Mouse (Mus musculus) stomach, postnatal 0 days (tissue): ENCODE measurements around the gene Dmkn. TPM values are rescaled to one million over a fixed set of nuclear protein-coding genes. Genes with fewer than 3 reads are reported as not detected.

ENCODE experiments used
- ATAC-seq: fragments of 200-750 bp; cut with Nextera tagmentation; 2 replicates; pipeline ENCODE4 v1.8.0; 2017; ENCODE audit not compliant: low FRiP score, low TSS enrichment
- DNase-seq: peaks from one replicate; pipeline ENCODE4 v3.0.0-alpha.2; 2016; ENCODE audit warnings: low spot score
- H3K27ac ChIP-seq: fragments of 300-500 bp; sonication (generic); replicated peaks from 2 replicates; pipeline ENCODE4 v1.5.1; 2014; ENCODE audit warnings: mild to moderate bottlenecking, control low read depth
- H3K27me3 ChIP-seq: fragments of 300-500 bp; sonication (generic); 2 replicates; pipeline ENCODE4 v1.6.1; 2014; ENCODE audit warnings: low read length; ENCODE audit not compliant: control insufficient read depth, insufficient read depth
- H3K36me3 ChIP-seq: fragments of 300-500 bp; sonication (generic); 2 replicates; pipeline ENCODE4 v1.6.1; 2014; ENCODE audit warnings: low read length, mixed read lengths; ENCODE audit not compliant: control insufficient read depth, insufficient read depth
- H3K4me1 ChIP-seq: fragments of 300-500 bp; sonication (generic); replicated peaks from 2 replicates; pipeline ENCODE4 v1.6.1; 2014; ENCODE audit warnings: antibody characterized with exemption; ENCODE audit not compliant: control insufficient read depth, insufficient read depth
- H3K4me2 ChIP-seq: fragments of 300-500 bp; sonication (generic); replicated peaks from 2 replicates; pipeline ENCODE4 v1.6.1; 2014; ENCODE audit warnings: low read depth, mild to moderate bottlenecking, control low read depth, moderate library complexity
- H3K4me3 ChIP-seq: fragments of 300-500 bp; sonication (generic); 2 replicates; pipeline ENCODE4 v1.5.1; 2014; ENCODE audit warnings: low read depth, low read length, control low read depth
- H3K9ac ChIP-seq: fragments of 300-500 bp; sonication (generic); 2 replicates; pipeline ENCODE4 v1.6.1; 2014; ENCODE audit warnings: mild to moderate bottlenecking, low read length, control low read depth, mixed read lengths
- H3K9me3 ChIP-seq: fragments of 300-500 bp; sonication (generic); 2 replicates; pipeline ENCODE4 v1.6.1; 2016; ENCODE audit warnings: low read length; ENCODE audit not compliant: control insufficient read depth
- CTCF ChIP-seq: IDR thresholded peaks from 2 replicates; pipeline ENCODE4 v1.5.1; 2016; ENCODE audit warnings: antibody characterized with exemption, low read depth, mild to moderate bottlenecking, moderate library complexity
- WGBS: fragments of 180-500 bp; shearing (Covaris S2); extraction: QIAGEN DNeasy Blood & Tissue Kit; methylation state at CpG from one replicate; pipeline ENCODE4 v1.1.7; 2014; 5-methylcytosine and 5-hydroxymethylcytosine counted together
- polyA plus RNA-seq: library from polyadenylated mRNA; unstranded; fragments of >200 nt; fragmentation: Nextera tagmentation; extraction: Ambion mirVana; gene quantifications from 2 replicates; pipeline ENCODE4 v1.2.1, GENCODE M21; 2015

The Dmkn gene
- polyA plus RNA-seq, 1 experiment from 2014 or later: 1,959 TPM

- no peak overlapping the region for H3K4me3 ChIP-seq
- H3K9ac ChIP-seq: no peak overlapping the region
- WGBS: 68% methylated on average over 3 of the region's 3 CpGs
- no peak overlapping the region for H3K4me2 ChIP-seq
- H3K27ac ChIP-seq: no peak overlapping the region
- no peaks in the 10 kb centered on the region for H3K4me1 ChIP-seq
- H3K9me3 ChIP-seq: no peaks in the 10 kb centered on the region
- no peaks in the 10 kb centered on the region for H3K36me3 ChIP-seq
- H3K27me3 ChIP-seq: no peaks in the 10 kb centered on the region
- DNase-seq (no peak), ATAC-seq (no peak)
- no peak for TF ChIP-seq CTCF
Measured at GRCm38 (mm10) chr7:30829428-30829827, 65.9 kb downstream of the Dmkn start.

Other genes starting within 250 kb of the Dmkn start
- gene Arhgap33, start 228.7 kb upstream of the Dmkn start, polyA plus RNA-seq: 1.5 and 1.6 TPM in 2 replicates
- gene Hspb6, start 211.6 kb upstream of the Dmkn start, polyA plus RNA-seq: 66.4 and 75.7 TPM in 2 replicates
- gene Proser3, start 211.5 kb upstream of the Dmkn start, polyA plus RNA-seq: 2.2 and 2.3 TPM in 2 replicates
- 30.2 and 30.9 TPM in 2 replicates for gene Lin37, start 203.9 kb upstream of the Dmkn start, polyA plus RNA-seq
- gene U2af1l4, start 200.5 kb upstream of the Dmkn start, polyA plus RNA-seq: 60.5 and 63.9 TPM in 2 replicates
- 2.5 and 2.6 TPM in 2 replicates for gene Gm49396, start 200.4 kb upstream of the Dmkn start, polyA plus RNA-seq
- gene Psenen, start 200.1 kb upstream of the Dmkn start, polyA plus RNA-seq: 185 and 197 TPM in 2 replicates
- gene Igflr1, start 198.3 kb upstream of the Dmkn start, polyA plus RNA-seq: 1.3 and 1.4 TPM in 2 replicates
- gene Kmt2b, start 175.0 kb upstream of the Dmkn start, polyA plus RNA-seq: 3.3 and 3.7 TPM in 2 replicates
- 1.6 and 1.8 TPM in 2 replicates for gene Zbtb32, start 164.8 kb upstream of the Dmkn start, polyA plus RNA-seq
- gene Upk1a, start 150.9 kb upstream of the Dmkn start, polyA plus RNA-seq: 0.71 and 0.92 TPM in 2 replicates
- gene Cox6b1, start 137.6 kb upstream of the Dmkn start, polyA plus RNA-seq: 1,340 and 1,422 TPM in 2 replicates
- gene Etv2, start 127.9 kb upstream of the Dmkn start, polyA plus RNA-seq: not detected in 2 replicates
- 88.1 and 93.2 TPM in 2 replicates for gene Rbm42, start 113.4 kb upstream of the Dmkn start, polyA plus RNA-seq
- 10.8 and 11.7 TPM in 2 replicates for gene Haus5, start 98.8 kb upstream of the Dmkn start, polyA plus RNA-seq
- gene Pmis2, start 92.2 kb upstream of the Dmkn start, polyA plus RNA-seq: 0.21 TPM in 1 of 2 replicates, not detected in the other
- 54.4 and 61.2 TPM in 2 replicates for gene 2200002J24Rik, start 64.8 kb upstream of the Dmkn start, polyA plus RNA-seq
- 601 and 695 TPM in 2 replicates for gene Atp4a, start 51.5 kb upstream of the Dmkn start, polyA plus RNA-seq
- gene Tmem147, start 34.2 kb upstream of the Dmkn start, polyA plus RNA-seq: 210 and 221 TPM in 2 replicates
- 0.27 and 0.30 TPM in 2 replicates for gene Gapdhs, start 20.1 kb upstream of the Dmkn start, polyA plus RNA-seq
- 438 and 453 TPM in 2 replicates for gene Sbsn, start 12.3 kb upstream of the Dmkn start, polyA plus RNA-seq
- gene Krtdap, start 24.1 kb downstream of the Dmkn start, polyA plus RNA-seq: 12,744 and 13,054 TPM in 2 replicates
- gene Ffar2, start 60.0 kb downstream of the Dmkn start, polyA plus RNA-seq: 1.7 TPM in 2 replicates
- 0.22 and 0.30 TPM in 2 replicates for gene Ffar3, start 92.4 kb downstream of the Dmkn start, polyA plus RNA-seq
- gene Ffar1, start 97.8 kb downstream of the Dmkn start, polyA plus RNA-seq: 0.04 and 0.06 TPM in 2 replicates
- gene Cd22, start 116.6 kb downstream of the Dmkn start, polyA plus RNA-seq: 0.05 and 0.07 TPM in 2 replicates
- gene Mag, start 151.1 kb downstream of the Dmkn start, polyA plus RNA-seq: 0.33 and 0.36 TPM in 2 replicates
- gene Hamp2, start 160.9 kb downstream of the Dmkn start, polyA plus RNA-seq: 0.52 and 0.54 TPM in 2 replicates
- 0.45 and 1.6 TPM in 2 replicates for gene Hamp, start 180.3 kb downstream of the Dmkn start, polyA plus RNA-seq
- 12.0 and 14.2 TPM in 2 replicates for gene Usf2, start 193.0 kb downstream of the Dmkn start, polyA plus RNA-seq
- gene Lsr, start 209.7 kb downstream of the Dmkn start, polyA plus RNA-seq: 101 and 111 TPM in 2 replicates
- 5.3 and 5.7 TPM in 2 replicates for gene Fam187b, start 210.0 kb downstream of the Dmkn start, polyA plus RNA-seq